Comparison of ENCODE assay signal across 10 mouse cellular contexts in genomic region chr3:130887540-130888312, GRCm38 (mm10).
DNase-seq lines count a peak whose midpoint lies in the region; ATAC-seq and TF ChIP-seq lines count a peak whose summit lies in the region.
"Had no signal": no experiment of that assay in that cellular context is flagged by ENCODE, and none has a peak within 500 bp of the region (broad histone marks: within the 10 kb centered on the region; RNA-seq: fewer than 3 reads in every experiment).

No protein-coding gene starts in this region.

- no peaks in the 10 kb centered on the region for H3K27me3 ChIP-seq in hindbrain, embryonic 11.5 days (ENCODE audit: control insufficient read depth, insufficient read depth, low read length)
- H3K27me3 ChIP-seq in hindbrain, embryonic 13.5 days: no peaks in the 10 kb centered on the region
- H3K27me3 ChIP-seq in hindbrain, embryonic 14.5 days (ENCODE audit: control insufficient read depth, insufficient read depth, low read length): no peaks in the 10 kb centered on the region
- H3K27me3 ChIP-seq: heart, embryonic 15.5 days; lung, embryonic 15.5 days had no signal

- peak; percentile 39; the same call in 1 of the 2 replicates for TF ChIP-seq CTCF in bone marrow, adult 2 months (IDR thresholded peaks at IDR 0.05; ENCODE audit: control insufficient read depth, insufficient read depth, low read length)

- H3K9ac ChIP-seq in hindbrain, embryonic 11.5 days (ENCODE audit: low read depth, low read length): no peak overlapping the region
- H3K9ac ChIP-seq in hindbrain, embryonic 13.5 days: no peak overlapping the region
- H3K9ac ChIP-seq in hindbrain, embryonic 14.5 days: no peak overlapping the region
- H3K9ac ChIP-seq: heart, embryonic 15.5 days; lung, embryonic 15.5 days had no signal

- 85% methylated on average over 3 of the region's 3 CpGs for WGBS in hindbrain, embryonic 11.5 days
- WGBS in hindbrain, embryonic 13.5 days: 74% methylated on average over 3 of the region's 3 CpGs
- WGBS in bone marrow, adult 2 months: 74% methylated on average over 3 of the region's 3 CpGs
- 93% methylated on average over 3 of the region's 3 CpGs for WGBS in hindbrain, embryonic 14.5 days

- H3K4me1 ChIP-seq in hindbrain, embryonic 11.5 days (replicated peaks; ENCODE audit: control insufficient read depth, insufficient read depth, low read length): no peaks in the 10 kb centered on the region
- no peaks in the 10 kb centered on the region for H3K4me1 ChIP-seq in hindbrain, embryonic 13.5 days (replicated peaks)
- no peaks in the 10 kb centered on the region for H3K4me1 ChIP-seq in bone marrow, adult 2 months (ENCODE audit: control insufficient read depth, insufficient read depth, low read length)
- H3K4me1 ChIP-seq in hindbrain, embryonic 14.5 days (replicated peaks; ENCODE audit: control insufficient read depth, insufficient read depth, low read length): no peaks in the 10 kb centered on the region

- TF ChIP-seq POLR2A in bone marrow, adult 2 months (IDR thresholded peaks at IDR 0.05; ENCODE audit: borderline replicate concordance, control insufficient read depth, low read depth, low read length): no peak

- H3K4me3 ChIP-seq in hindbrain, embryonic 11.5 days (ENCODE audit: low read depth, low read length): no peak overlapping the region
- no peak overlapping the region for H3K4me3 ChIP-seq in hindbrain, embryonic 13.5 days
- H3K4me3 ChIP-seq in bone marrow, adult 2 months (replicated peaks; ENCODE audit: control insufficient read depth, low read depth, low read length): no peak overlapping the region
- H3K4me3 ChIP-seq in hindbrain, embryonic 14.5 days (replicated peaks; ENCODE audit: low read length): no peak overlapping the region
- H3K4me3 ChIP-seq: heart, embryonic 15.5 days; lung, embryonic 15.5 days had no signal

- no peaks in the 10 kb centered on the region for H3K36me3 ChIP-seq in hindbrain, embryonic 11.5 days (ENCODE audit: control insufficient read depth, insufficient read depth, low read length)
- no peaks in the 10 kb centered on the region for H3K36me3 ChIP-seq in hindbrain, embryonic 13.5 days
- H3K36me3 ChIP-seq in hindbrain, embryonic 14.5 days (replicated peaks; ENCODE audit: control insufficient read depth, insufficient read depth): no peaks in the 10 kb centered on the region
- H3K36me3 ChIP-seq: heart, embryonic 15.5 days; lung, embryonic 15.5 days had no signal

- H3K9me3 ChIP-seq in hindbrain, embryonic 11.5 days (ENCODE audit: control insufficient read depth, low read length): no peaks in the 10 kb centered on the region
- H3K9me3 ChIP-seq in hindbrain, embryonic 13.5 days: 0 out of 2 replicates have a peak, but pooled peaks cover 3% of the 10 kb centered on the region
- H3K9me3 ChIP-seq in hindbrain, embryonic 14.5 days (ENCODE audit: control insufficient read depth, low read length): no peaks in the 10 kb centered on the region

- no peak overlapping the region for H3K27ac ChIP-seq in hindbrain, embryonic 11.5 days (ENCODE audit: low read depth, low read length)
- H3K27ac ChIP-seq in hindbrain, embryonic 13.5 days: no peak overlapping the region
- no peak overlapping the region for H3K27ac ChIP-seq in bone marrow, adult 2 months (ENCODE audit: control insufficient read depth, insufficient read depth, low read depth, low read length, poor library complexity)
- H3K27ac ChIP-seq in hindbrain, embryonic 14.5 days: no peak overlapping the region
- H3K27ac ChIP-seq: heart, embryonic 15.5 days; lung, embryonic 15.5 days had no signal

- no peak overlapping the region for H3K4me2 ChIP-seq in hindbrain, embryonic 11.5 days (replicated peaks; ENCODE audit: low read depth, low read length)
- H3K4me2 ChIP-seq in hindbrain, embryonic 13.5 days: no peak overlapping the region
- H3K4me2 ChIP-seq in hindbrain, embryonic 14.5 days (replicated peaks): no peak overlapping the region
- H3K4me2 ChIP-seq: heart, embryonic 15.5 days; lung, embryonic 15.5 days had no signal

- no peak for ATAC-seq in hindbrain, embryonic 11.5 days (ENCODE audit: low FRiP score)
- ATAC-seq in hindbrain, embryonic 13.5 days (ENCODE audit: low FRiP score): no peak
- peak; percentile 54 for ATAC-seq in CD4-positive, CD25-positive, alpha-beta regulatory T cell, adult 4 months
- no peak for ATAC-seq in hindbrain, embryonic 14.5 days (ENCODE audit: low FRiP score)

- peak; percentile 27 for DNase-seq in hindbrain, embryonic 11.5 days (ENCODE audit: low spot score)
- DNase-seq in retina, embryonic 14.5 days (ENCODE audit: low spot score): peak; percentile 22
- no peak for DNase-seq in gastrocnemius, postnatal 4 days (ENCODE audit: low spot score in 2 of 2)
- no peak for DNase-seq in right cerebral cortex, postnatal 14 days
- DNase-seq in hindbrain, embryonic 14.5 days (ENCODE audit: low spot score): no peak

Comparison
In these comparisons a context has a peak if more than half of its experiments do, and no peak if none do; other contexts are left out.
1. DNase-seq: peak in hindbrain, embryonic 11.5 days (single experiment) and retina, embryonic 14.5 days (single experiment); none in gastrocnemius, postnatal 4 days (0 of 2), right cerebral cortex, postnatal 14 days (single experiment) and hindbrain, embryonic 14.5 days (single experiment).